Mouse (Mus musculus): ENCODE data around the gene Oasl2. TPM values are rescaled to one million over a fixed set of nuclear protein-coding genes. Genes with fewer than 3 reads are reported as not detected.
A peak's percentile ranks its signal among the peaks of the same experiment; 100 is the strongest.
"Not testable (repeated sequence)": the region's sequence is repeated elsewhere in the genome, so short reads cannot be mapped to it uniquely, and the experiment has no call there.

Gene Oasl2
- polyA plus RNA-seq (2016; fragmentation: Nextera tagmentation; extraction: Ambion mirVana) = 1.4 and 2.0 TPM in 2 replicates

GRCm38 (mm10) chr5:114896688-114897373 lies at the start of gene Oasl2:
TSS of gene Oasl2 (plus strand) at chr5:114896936.
- WGBS = 71% methylated on average over 13 of the region's 13 CpGs
- no peak within 1 kb of the TSS for H3K4me3 ChIP-seq

GRCm38 (mm10) chr5:114851565-114852236 lies 45.0 kb upstream of the Oasl2 start:
- H3K27me3 ChIP-seq = 0 out of 2 replicates have a peak, but pooled peaks cover 4% of the 10 kb centered on the region
- H3K9me3 ChIP-seq = no peaks in the 10 kb centered on the region
- H3K36me3 ChIP-seq = no peaks in the 10 kb centered on the region
- H3K27ac ChIP-seq (replicated peaks) = no peak overlapping the region
- no peak overlapping the region for H3K4me3 ChIP-seq
- no peak for ATAC-seq (ENCODE audit: low FRiP score, low read depth)
- H3K4me1 ChIP-seq = no peaks in the 10 kb centered on the region
- WGBS = 86% methylated on average over 20 of the region's 20 CpGs
- H3K9ac ChIP-seq (replicated peaks) = no peak overlapping the region
- H3K4me2 ChIP-seq (replicated peaks) = no peak overlapping the region

More at GRCm38 (mm10) chr5:114896688-114897373, at the start of gene Oasl2:
- Histone ChIP-seq H3K27ac (replicated peaks) (no peak within 1 kb of the TSS), H3K27me3 (no peaks in the 10 kb centered on the region), H3K9ac (replicated peaks) (no peak within 1 kb of the TSS), H3K4me1 (peaks cover 6% of the 10 kb centered on the region), H3K36me3 (no peaks in the 10 kb centered on the region), H3K9me3 (no peaks in the 10 kb centered on the region), H3K4me2 (replicated peaks) (no peak within 1 kb of the TSS)
- ATAC-seq (ENCODE audit: low FRiP score, low read depth) = no peak

- 86% methylated on average over 3 of the region's 5 CpGs for WGBS
- H3K4me1 ChIP-seq; H3K4me3 ChIP-seq; H3K27me3 ChIP-seq; H3K9me3 ChIP-seq; H3K9ac ChIP-seq (replicated peaks); ATAC-seq (ENCODE audit: low FRiP score, low read depth); H3K4me2 ChIP-seq (replicated peaks); H3K36me3 ChIP-seq; H3K27ac ChIP-seq (replicated peaks): not testable (repeated sequence)
These were observed 43.4 kb upstream of the Oasl2 start, which contains the start of gene 4930519G04Rik for GRCm38 (mm10) chr5:114853364-114853763. TSS of gene 4930519G04Rik (plus strand) at chr5:114853664.

GRCm38 (mm10) chr5:114858582-114858981 lies 38.2 kb upstream of the Oasl2 start, which contains the start of gene Gm9936:
TSS of gene Gm9936 (minus strand) at chr5:114858682.
- H3K27me3 ChIP-seq = peaks cover 14% of the 10 kb centered on the region
- no peaks in the 10 kb centered on the region for H3K9me3 ChIP-seq
- H3K4me2 ChIP-seq (replicated peaks) = peak within 1 kb of the TSS; percentile 66
- WGBS = 85% methylated on average over 12 of the region's 12 CpGs
- no peaks in the 10 kb centered on the region for H3K36me3 ChIP-seq
- peak within 1 kb of the TSS; percentile 47; the same call in 1 of the 2 replicates for H3K9ac ChIP-seq (replicated peaks)
- no peak for ATAC-seq (ENCODE audit: low FRiP score, low read depth)
- H3K27ac ChIP-seq (replicated peaks) = no peak within 1 kb of the TSS
- peak within 1 kb of the TSS; percentile 38 for H3K4me3 ChIP-seq
- no peaks in the 10 kb centered on the region for H3K4me1 ChIP-seq

- Histone ChIP-seq H3K4me1 (no peaks in the 10 kb centered on the region), H3K27ac (replicated peaks) (no peak overlapping the region), H3K4me3 (peak overlapping the region; percentile 38), H3K27me3 (peaks cover 12% of the 10 kb centered on the region), H3K9me3 (no peaks in the 10 kb centered on the region), H3K4me2 (replicated peaks) (peak overlapping the region; percentile 66), H3K9ac (replicated peaks) (peak overlapping the region; percentile 47; the same call in 1 of the 2 replicates), H3K36me3 (no peaks in the 10 kb centered on the region)
- WGBS = 4% methylated on average over 18 of the region's 18 CpGs
- ATAC-seq (ENCODE audit: low FRiP score, low read depth) = no peak
These were observed 37.5 kb upstream of the Oasl2 start for GRCm38 (mm10) chr5:114859253-114859652.

- WGBS = 85% methylated on average over 6 of the region's 6 CpGs
- no peaks in the 10 kb centered on the region for H3K9me3 ChIP-seq
- no peak overlapping the region for H3K9ac ChIP-seq (replicated peaks)
These were observed 35.0 kb upstream of the Oasl2 start for GRCm38 (mm10) chr5:114861730-114862129.

GRCm38 (mm10) chr5:114864813-114865212 lies 31.9 kb upstream of the Oasl2 start:
- no peaks in the 10 kb centered on the region for H3K4me1 ChIP-seq
- peaks cover 17% of the 10 kb centered on the region for H3K9me3 ChIP-seq
- no peaks in the 10 kb centered on the region for H3K36me3 ChIP-seq
- H3K27ac ChIP-seq (replicated peaks) = no peak overlapping the region
- H3K27me3 ChIP-seq = peaks cover 3% of the 10 kb centered on the region
- H3K4me2 ChIP-seq (replicated peaks) = no peak overlapping the region
- no peak for ATAC-seq (ENCODE audit: low FRiP score, low read depth)
- H3K4me3 ChIP-seq = no peak overlapping the region
- no peak overlapping the region for H3K9ac ChIP-seq (replicated peaks)
- 78% methylated on average over 7 of the region's 7 CpGs for WGBS

More at GRCm38 (mm10) chr5:114861730-114862129, 35.0 kb upstream of the Oasl2 start:
- ATAC-seq (ENCODE audit: low FRiP score, low read depth) = no peak
- H3K4me3 ChIP-seq = no peak overlapping the region
- H3K36me3 ChIP-seq = no peaks in the 10 kb centered on the region
- no peak overlapping the region for H3K4me2 ChIP-seq (replicated peaks)
- peaks cover 10% of the 10 kb centered on the region for H3K27me3 ChIP-seq
- H3K4me1 ChIP-seq = no peaks in the 10 kb centered on the region
- H3K27ac ChIP-seq (replicated peaks) = no peak overlapping the region

GRCm38 (mm10) chr5:114865279-114865678 lies 31.5 kb upstream of the Oasl2 start:
- Histone ChIP-seq H3K9ac (replicated peaks) (no peak overlapping the region), H3K36me3 (no peaks in the 10 kb centered on the region), H3K4me2 (replicated peaks) (no peak overlapping the region), H3K4me3 (no peak overlapping the region), H3K27me3 (peaks cover 3% of the 10 kb centered on the region), H3K27ac (replicated peaks) (no peak overlapping the region), H3K4me1 (no peaks in the 10 kb centered on the region), H3K9me3 (peaks cover 17% of the 10 kb centered on the region)
- no peak for ATAC-seq (ENCODE audit: low FRiP score, low read depth)
- WGBS = 87% methylated on average over 12 of the region's 12 CpGs

GRCm38 (mm10) chr5:114875858-114876257 lies 20.9 kb upstream of the Oasl2 start:
- ATAC-seq (ENCODE audit: low FRiP score, low read depth) = no peak
- Histone ChIP-seq H3K4me3 (no peak overlapping the region), H3K9ac (replicated peaks) (no peak overlapping the region), H3K36me3 (no peaks in the 10 kb centered on the region), H3K9me3 (no peaks in the 10 kb centered on the region), H3K27ac (replicated peaks) (no peak overlapping the region), H3K4me1 (peaks cover 20% of the 10 kb centered on the region), H3K27me3 (0 out of 2 replicates have a peak, but pooled peaks cover 3% of the 10 kb centered on the region), H3K4me2 (replicated peaks) (no peak overlapping the region)
- WGBS = 66% methylated on average over 6 of the region's 6 CpGs

GRCm38 (mm10) chr5:114876331-114876730 lies 20.4 kb upstream of the Oasl2 start:
- WGBS = 23% methylated on average over 6 of the region's 6 CpGs
- Histone ChIP-seq H3K27ac (replicated peaks) (no peak overlapping the region), H3K27me3 (0 out of 2 replicates have a peak, but pooled peaks cover 3% of the 10 kb centered on the region), H3K36me3 (no peaks in the 10 kb centered on the region), H3K4me2 (replicated peaks) (no peak overlapping the region), H3K4me1 (peaks cover 20% of the 10 kb centered on the region), H3K4me3 (no peak overlapping the region), H3K9me3 (no peaks in the 10 kb centered on the region), H3K9ac (replicated peaks) (no peak overlapping the region)
- ATAC-seq (ENCODE audit: low FRiP score, low read depth) = no peak

- H3K27ac ChIP-seq (replicated peaks) = no peak overlapping the region
- no peak overlapping the region for H3K4me2 ChIP-seq (replicated peaks)
- H3K9me3 ChIP-seq = no peaks in the 10 kb centered on the region
- H3K9ac ChIP-seq (replicated peaks) = no peak overlapping the region
- H3K36me3 ChIP-seq = no peaks in the 10 kb centered on the region
- WGBS = 71% methylated on average over 7 of the region's 7 CpGs
- 0 out of 2 replicates have a peak, but pooled peaks cover 3% of the 10 kb centered on the region for H3K27me3 ChIP-seq
- H3K4me3 ChIP-seq = no peak overlapping the region
- ATAC-seq (ENCODE audit: low FRiP score, low read depth) = no peak
- H3K4me1 ChIP-seq = peaks cover 20% of the 10 kb centered on the region
These were observed 19.2 kb upstream of the Oasl2 start for GRCm38 (mm10) chr5:114877487-114877886.

- H3K4me2 ChIP-seq (replicated peaks) = no peak overlapping the region
- ATAC-seq (ENCODE audit: low FRiP score, low read depth) = no peak
- H3K9me3 ChIP-seq = no peaks in the 10 kb centered on the region
- WGBS = 72% methylated on average over 13 of the region's 13 CpGs
- H3K27me3 ChIP-seq = 0 out of 2 replicates have a peak, but pooled peaks cover 3% of the 10 kb centered on the region
- H3K27ac ChIP-seq (replicated peaks) = no peak overlapping the region
- H3K4me3 ChIP-seq = no peak overlapping the region
- H3K36me3 ChIP-seq = no peaks in the 10 kb centered on the region
- peaks cover 20% of the 10 kb centered on the region for H3K4me1 ChIP-seq
- 0 out of 2 replicates have a peak overlapping the region, but pooled peaks have one; percentile 20 for H3K9ac ChIP-seq (replicated peaks)
These were observed 17.3 kb upstream of the Oasl2 start for GRCm38 (mm10) chr5:114879399-114879798.
